Mouse (Mus musculus) erythroblast, embryonic 14.5 days (primary cell): ENCODE measurements around the gene Hist1h2bh.

Source experiments
- GATA1 ChIP-seq: IDR thresholded peaks from 2 replicates; pipeline ENCODE4 v1.6.1; 2012; ENCODE audit warnings: low read length, inconsistent platforms, mixed read lengths
- TAL1 ChIP-seq: IDR thresholded peaks from 3 replicates; pipeline ENCODE4 v1.6.1; 2012; ENCODE audit warnings: low read length, inconsistent platforms, mixed read lengths

- TF ChIP-seq GATA1, result no peak
- TF ChIP-seq TAL1, result no peak
Measured at GRCm38 (mm10) chr13:23500424-23501200, 42.6 kb downstream of the Hist1h2bh start.
